Mouse (Mus musculus) midbrain, embryonic 14.5 days (tissue): ENCODE measurements around the gene Primpol. TPM values are rescaled to one million over a fixed set of nuclear protein-coding genes. Genes with fewer than 3 reads are reported as not detected.
A peak's percentile ranks its signal among the peaks of the same experiment; 100 is the strongest.

Experiments used
- ATAC-seq: fragments of 200-750 bp; cut with Nextera tagmentation; 2 replicates; pipeline ENCODE4 v1.8.0; 2017; ENCODE audit warnings: moderate number of reproducible peaks, moderate library complexity; ENCODE audit not compliant: low FRiP score, low TSS enrichment
- DNase-seq: peaks from one replicate; pipeline ENCODE4 v3.0.0-alpha.2; 2015
- H3K27ac ChIP-seq: fragments of 300-500 bp; sonication (generic); replicated peaks from 2 replicates; pipeline ENCODE4 v1.5.1; 2014; ENCODE audit warnings: mild to moderate bottlenecking, low read depth, low read length, moderate library complexity
- H3K27me3 ChIP-seq: fragments of 300-500 bp; sonication (generic); 2 replicates; pipeline ENCODE4 v1.6.1; 2014; ENCODE audit warnings: low read length, control low read depth, mixed read lengths; ENCODE audit not compliant: control insufficient read depth, insufficient read depth
- H3K36me3 ChIP-seq: fragments of 300-500 bp; sonication (generic); 2 replicates; pipeline ENCODE4 v1.6.1; 2014; ENCODE audit warnings: low read length, control low read depth; ENCODE audit not compliant: control insufficient read depth, insufficient read depth
- H3K4me1 ChIP-seq: fragments of 300-500 bp; sonication (generic); 2 replicates; pipeline ENCODE4 v1.6.1; 2014; ENCODE audit warnings: mild to moderate bottlenecking, antibody characterized with exemption, low read length, control low read depth; ENCODE audit not compliant: control insufficient read depth, insufficient read depth
- H3K4me2 ChIP-seq: fragments of 300-500 bp; sonication (generic); 2 replicates; pipeline ENCODE4 v1.6.1; 2014; ENCODE audit warnings: mild to moderate bottlenecking, low read length, moderate library complexity
- H3K4me3 ChIP-seq: fragments of 300-500 bp; sonication (generic); replicated peaks from 2 replicates; pipeline ENCODE4 v1.5.1; 2014; ENCODE audit warnings: low read depth, low read length
- H3K9ac ChIP-seq: fragments of 300-500 bp; sonication (generic); replicated peaks from 2 replicates; pipeline ENCODE4 v1.6.1; 2014; ENCODE audit warnings: mild to moderate bottlenecking, low read length, moderate library complexity
- H3K9me3 ChIP-seq: fragments of 300-500 bp; sonication (generic); 2 replicates; pipeline ENCODE4 v1.6.1; 2016; ENCODE audit warnings: low read length, control low read depth, mixed read lengths; ENCODE audit not compliant: control insufficient read depth
- WGBS: fragments of 180-500 bp; shearing (Covaris S2); extraction: QIAGEN DNeasy Blood & Tissue Kit; methylation state at CpG from one replicate; pipeline ENCODE4 v1.1.7; 2014; 5-methylcytosine and 5-hydroxymethylcytosine counted together
- polyA plus RNA-seq: library from polyadenylated mRNA; unstranded; fragments of >200 nt; fragmentation: Nextera tagmentation; extraction: Ambion mirVana; gene quantifications from 2 replicates; pipeline ENCODE4 v1.2.1, GENCODE M21; 2014

Gene Primpol
- polyA plus RNA-seq, 1 experiment from 2014 or later = 11.8 TPM

DNA sequence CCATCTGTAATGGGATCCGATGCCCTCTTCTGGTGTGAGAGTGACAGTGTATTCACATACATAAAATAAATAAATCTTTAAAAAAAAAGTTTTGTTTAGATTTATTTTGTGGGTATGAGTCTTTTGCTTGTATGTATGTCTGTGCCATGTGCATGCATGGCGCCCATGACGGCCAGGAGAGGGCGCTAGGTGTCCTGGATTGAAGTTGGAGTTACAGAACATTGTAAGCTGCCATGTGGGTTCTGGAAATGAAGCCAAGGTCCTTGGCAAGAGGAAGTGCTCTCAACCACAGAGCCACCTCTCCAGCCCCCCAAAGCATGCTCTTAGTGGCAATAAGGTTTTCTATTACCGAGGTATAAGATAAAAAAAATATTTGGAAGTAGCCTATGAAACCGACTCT, 57.6 kb downstream of the Primpol start:
- Histone ChIP-seq H3K4me3 (no peak overlapping the region), H3K27ac (no peak overlapping the region), H3K36me3 (0 out of 2 replicates have a peak, but pooled peaks cover 7% of the 10 kb centered on the region), H3K4me1 (no peaks in the 10 kb centered on the region), H3K9me3 (no peaks in the 10 kb centered on the region), H3K9ac (no peak overlapping the region), H3K4me2 (no peak overlapping the region), H3K27me3 (no peaks in the 10 kb centered on the region)
- DNase-seq = peak; percentile 31
- ATAC-seq = no peak
- WGBS = 87% methylated on average over 6 of the region's 6 CpGs

DNA sequence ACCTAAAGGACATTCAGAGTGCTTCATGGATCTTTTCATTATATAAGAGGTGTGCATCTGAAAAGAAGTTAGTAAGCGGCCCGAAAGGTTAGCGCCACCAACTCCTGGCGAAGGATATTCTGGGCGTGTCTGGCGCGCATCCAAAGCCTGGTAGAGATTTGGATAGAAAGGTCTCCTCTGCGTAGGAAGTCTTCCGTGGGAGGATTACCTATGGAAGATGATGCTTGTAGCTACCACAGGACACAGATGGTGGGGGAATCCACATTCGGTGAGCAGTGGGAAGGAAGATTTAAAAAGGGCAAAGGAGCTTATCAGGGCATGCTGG, 64.6 kb downstream of the Primpol start:
- no peaks in the 10 kb centered on the region for H3K27me3 ChIP-seq
- H3K4me3 ChIP-seq = peak overlapping the region; percentile 62
- DNase-seq = no peak
- H3K4me1 ChIP-seq = peaks cover 11% of the 10 kb centered on the region
- H3K9me3 ChIP-seq = no peaks in the 10 kb centered on the region
- no peak for ATAC-seq
- H3K9ac ChIP-seq = peak overlapping the region; percentile 46; the same call in 1 of the 2 replicates
- 3% methylated on average over 10 of the region's 10 CpGs for WGBS
- H3K4me2 ChIP-seq = peak overlapping the region; percentile 74
- no peaks in the 10 kb centered on the region for H3K36me3 ChIP-seq
- H3K27ac ChIP-seq = no peak overlapping the region

DNA sequence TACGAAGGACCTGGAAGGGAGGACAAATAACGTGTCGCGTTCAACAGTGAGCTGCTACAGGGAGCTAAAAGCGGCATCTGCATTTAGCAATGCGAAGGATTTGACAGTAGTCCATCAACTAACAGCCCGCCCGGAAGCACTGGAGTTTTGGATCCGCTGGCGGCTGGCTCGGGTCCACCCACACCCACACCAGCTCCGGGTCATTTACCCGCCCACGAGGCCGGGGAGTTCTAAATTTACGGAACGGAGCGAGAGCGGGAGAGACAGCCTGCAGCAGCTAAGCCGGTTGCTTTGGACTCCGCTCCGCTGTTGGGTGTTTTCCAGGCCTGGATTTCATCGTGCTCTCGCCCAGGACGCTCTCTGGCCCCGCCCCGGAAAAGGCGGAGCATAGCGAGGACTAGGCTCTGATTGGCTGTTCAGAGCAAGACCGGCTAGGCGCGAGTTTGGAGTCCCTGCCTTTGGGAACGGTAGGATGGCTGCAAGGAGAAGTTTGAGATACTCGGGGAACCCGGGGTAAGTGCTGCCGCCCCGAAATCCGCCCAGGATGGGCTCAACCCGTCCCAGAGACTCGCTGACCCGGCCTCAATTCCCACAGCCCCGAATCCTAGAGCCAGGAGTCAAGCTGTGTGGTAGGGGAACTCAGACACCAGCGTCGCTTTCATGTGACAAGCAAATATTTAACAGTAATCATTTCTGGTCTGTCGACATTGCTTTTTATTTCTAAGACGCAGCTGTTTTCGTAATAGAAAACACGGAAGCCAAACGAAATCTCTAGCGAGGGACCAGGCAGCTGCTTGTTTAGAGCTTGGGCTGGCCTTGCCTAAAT, 65.2 kb downstream of the Primpol start, which contains the start of gene Cenpu:
Cenpu (plus strand) TSS at position 414 of the 826 bp plus-strand sequence.
- no peaks in the 10 kb centered on the region for H3K36me3 ChIP-seq
- peak within 1 kb of the TSS; percentile 62 for H3K4me3 ChIP-seq
- WGBS = under 1% methylated on average over 50 of the region's 50 CpGs
- peak; percentile 100 for DNase-seq
- H3K27me3 ChIP-seq = no peaks in the 10 kb centered on the region
- H3K9me3 ChIP-seq = no peaks in the 10 kb centered on the region
- H3K4me1 ChIP-seq = peaks cover 11% of the 10 kb centered on the region
- H3K27ac ChIP-seq = peak within 1 kb of the TSS; percentile 79
- H3K4me2 ChIP-seq = peak within 1 kb of the TSS; percentile 74
- ATAC-seq = peak; percentile 99
- H3K9ac ChIP-seq = peak within 1 kb of the TSS; percentile 50; the same call in 1 of the 2 replicates

DNA sequence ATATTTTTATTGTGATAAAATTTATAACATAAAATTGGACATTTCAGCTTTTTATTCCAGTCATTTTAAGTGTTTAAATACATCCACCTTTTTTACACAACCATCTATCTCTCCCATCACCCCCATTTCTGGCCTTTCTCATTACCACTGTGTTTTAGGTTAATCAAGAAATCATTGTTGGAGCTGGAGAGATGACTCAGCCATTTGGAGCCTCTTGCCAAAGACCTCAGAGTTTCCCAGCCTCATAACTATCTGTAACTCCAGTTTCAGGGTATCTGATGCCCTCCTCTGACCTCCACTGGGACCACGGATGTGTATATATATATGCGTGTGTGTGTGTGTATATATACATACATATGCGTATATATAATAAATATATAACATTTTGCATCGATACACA, 66.0 kb downstream of the Primpol start:
- 56% methylated on average over 4 of the region's 4 CpGs for WGBS
- DNase-seq (peak; percentile 33), ATAC-seq (no peak)
- Histone ChIP-seq H3K4me1 (peaks cover 11% of the 10 kb centered on the region), H3K9ac (peak overlapping the region; percentile 50; the same call in 1 of the 2 replicates), H3K27me3 (no peaks in the 10 kb centered on the region), H3K9me3 (no peaks in the 10 kb centered on the region), H3K36me3 (no peaks in the 10 kb centered on the region), H3K4me3 (peak overlapping the region; percentile 62), H3K27ac (peak overlapping the region; percentile 45; the same call in 1 of the 2 replicates), H3K4me2 (peak overlapping the region; percentile 58)

DNA sequence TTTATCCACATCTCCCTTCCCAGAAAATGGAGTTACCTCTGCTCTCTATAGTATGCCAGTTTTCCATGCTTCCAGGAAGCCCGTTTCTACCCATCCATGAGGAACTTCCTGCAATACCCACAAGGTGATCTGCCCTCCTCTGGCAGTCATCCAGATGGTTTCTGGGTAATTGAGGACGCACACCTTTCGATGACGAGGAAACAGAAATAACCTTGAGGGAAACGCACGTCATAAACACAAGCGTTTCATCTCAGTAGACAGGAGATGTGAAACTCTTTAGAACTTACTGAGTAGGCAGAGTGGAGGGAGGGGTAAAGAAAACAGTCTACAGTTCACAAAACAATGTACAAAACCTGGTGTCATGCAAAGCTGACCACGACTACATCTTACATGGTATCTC, 67.0 kb downstream of the Primpol start:
- ATAC-seq = no peak
- peaks cover 11% of the 10 kb centered on the region for H3K4me1 ChIP-seq
- no peaks in the 10 kb centered on the region for H3K9me3 ChIP-seq
- no peak overlapping the region for H3K4me2 ChIP-seq
- no peak overlapping the region for H3K4me3 ChIP-seq
- WGBS = 86% methylated on average over 8 of the region's 8 CpGs
- no peaks in the 10 kb centered on the region for H3K27me3 ChIP-seq
- DNase-seq = no peak
- no peak overlapping the region for H3K9ac ChIP-seq
- H3K36me3 ChIP-seq = no peaks in the 10 kb centered on the region
- no peak overlapping the region for H3K27ac ChIP-seq

DNA sequence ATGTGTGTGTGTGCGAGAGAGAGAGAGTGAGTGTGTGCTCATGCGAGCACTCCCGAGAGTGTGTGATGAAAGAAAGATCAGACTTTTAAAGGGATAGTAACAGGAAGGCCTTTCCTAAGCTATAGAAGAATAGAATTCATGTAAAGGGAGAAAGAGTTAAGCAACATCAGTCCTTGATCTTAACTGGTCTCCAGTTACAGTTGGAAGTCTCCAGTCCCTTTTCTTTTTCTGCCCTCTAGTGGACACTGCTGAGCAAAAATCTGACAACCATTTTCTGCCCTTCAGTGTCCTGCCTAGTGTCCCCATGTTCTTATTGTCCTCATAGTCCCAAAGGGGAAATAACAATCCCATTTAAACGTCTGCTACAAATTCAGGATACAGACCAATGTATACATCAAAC, 69.8 kb downstream of the Primpol start:
- WGBS = 58% methylated on average over 4 of the region's 4 CpGs
- no peak overlapping the region for H3K4me2 ChIP-seq
- H3K4me3 ChIP-seq = no peak overlapping the region
- H3K9me3 ChIP-seq = no peaks in the 10 kb centered on the region
- no peak overlapping the region for H3K27ac ChIP-seq
- H3K4me1 ChIP-seq = peaks cover 6% of the 10 kb centered on the region
- H3K27me3 ChIP-seq = no peaks in the 10 kb centered on the region
- DNase-seq (peak; percentile 83), ATAC-seq (no peak)
- H3K9ac ChIP-seq = no peak overlapping the region
- H3K36me3 ChIP-seq = no peaks in the 10 kb centered on the region

DNA sequence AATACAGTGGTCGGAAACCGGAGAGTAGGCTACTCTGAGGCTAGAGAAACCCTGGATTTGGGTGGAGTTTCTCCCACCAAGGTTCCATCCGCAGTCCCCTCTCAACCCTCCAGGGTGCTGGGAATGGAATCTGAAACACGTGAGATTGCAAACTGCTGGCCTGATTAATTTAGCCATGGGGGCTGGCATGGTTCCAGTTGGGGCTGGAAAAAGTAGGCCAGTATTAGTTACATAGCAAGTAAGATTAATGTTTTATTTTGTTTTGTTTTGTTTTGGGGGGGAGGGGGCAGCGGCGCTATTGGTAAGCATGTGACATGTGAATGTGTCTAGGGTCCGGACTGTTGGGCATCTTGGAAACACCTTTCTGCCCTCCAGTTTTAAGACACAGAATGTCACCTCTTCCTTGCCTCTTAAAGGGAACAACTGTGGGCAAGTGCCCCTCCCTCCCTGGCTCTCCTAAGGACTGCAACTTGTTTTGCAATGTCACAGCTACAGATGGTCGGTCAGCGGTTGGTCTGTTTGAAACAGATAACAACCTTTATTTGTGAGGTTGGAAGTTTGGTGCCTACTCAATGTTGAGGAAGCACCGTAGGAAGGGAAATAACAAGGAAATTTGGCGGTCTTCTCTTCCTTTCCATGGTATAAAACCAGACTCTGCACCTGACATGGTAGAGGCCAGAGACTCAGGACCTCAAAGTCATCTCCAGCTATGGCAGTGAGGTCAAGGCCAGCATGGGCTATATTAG, 70.4 kb downstream of the Primpol start:
- Histone ChIP-seq H3K27me3 (no peaks in the 10 kb centered on the region), H3K9ac (no peak overlapping the region), H3K4me1 (0 out of 2 replicates have a peak, but pooled peaks cover 5% of the 10 kb centered on the region), H3K4me3 (no peak overlapping the region), H3K9me3 (no peaks in the 10 kb centered on the region), H3K4me2 (no peak overlapping the region), H3K36me3 (no peaks in the 10 kb centered on the region), H3K27ac (no peak overlapping the region)
- 83% methylated on average over 11 of the region's 11 CpGs for WGBS
- ATAC-seq (no peak), DNase-seq (no peak)

DNA sequence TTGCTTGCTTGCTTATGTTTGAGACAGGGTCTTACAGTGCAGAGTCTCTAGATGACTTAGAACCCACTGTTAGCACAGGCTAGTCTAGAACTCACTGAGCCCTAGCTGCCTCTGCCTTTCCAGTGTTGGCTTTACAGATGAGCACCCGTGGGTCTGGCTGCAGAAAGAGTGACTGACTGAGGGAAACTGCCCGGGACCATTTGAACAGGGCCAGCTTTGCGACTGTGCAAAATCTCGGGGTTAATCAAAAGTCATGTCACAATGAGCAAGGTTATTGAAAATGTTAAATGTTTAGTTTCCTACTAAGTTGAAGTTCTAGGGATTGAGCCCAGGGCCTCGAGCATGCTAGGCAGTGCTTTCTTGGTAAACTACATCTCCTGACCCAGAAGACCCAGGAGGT, 71.2 kb downstream of the Primpol start:
- 0 out of 2 replicates have a peak, but pooled peaks cover 2% of the 10 kb centered on the region for H3K4me1 ChIP-seq
- DNase-seq (no peak), ATAC-seq (no peak)
- no peak overlapping the region for H3K4me2 ChIP-seq
- no peak overlapping the region for H3K27ac ChIP-seq
- WGBS = 90% methylated on average over 5 of the region's 5 CpGs
- H3K27me3 ChIP-seq = no peaks in the 10 kb centered on the region
- no peak overlapping the region for H3K9ac ChIP-seq
- H3K36me3 ChIP-seq = no peaks in the 10 kb centered on the region
- no peaks in the 10 kb centered on the region for H3K9me3 ChIP-seq
- H3K4me3 ChIP-seq = no peak overlapping the region
